Mouse (Mus musculus) hindbrain, embryonic 12.5 days (tissue): Measurements from ENCODE around the gene 4930407I10Rik. TPM values are rescaled to one million over a fixed set of nuclear protein-coding genes. Genes with fewer than 3 reads are reported as not detected.

ENCODE experiments used
- polyA plus RNA-seq: library from polyadenylated mRNA; unstranded; fragments of >200 nt; fragmentation: Nextera tagmentation; extraction: Ambion mirVana; gene quantifications from 2 replicates; pipeline ENCODE4 v1.2.1, GENCODE M21; 2016

Gene 4930407I10Rik
- polyA plus RNA-seq, 1 experiment from 2014 or later, result not detected

Other genes with a start within 250 kb of the 4930407I10Rik start
- 20.4 and 21.2 TPM in 2 replicates for gene Tob2, start 200.4 kb upstream of the 4930407I10Rik start, polyA plus RNA-seq
- gene Phf5a, start 187.2 kb upstream of the 4930407I10Rik start, polyA plus RNA-seq, result 102 and 115 TPM in 2 replicates
- 193 TPM in 2 replicates for gene Aco2, start 186.8 kb upstream of the 4930407I10Rik start, polyA plus RNA-seq
- gene Polr3h, start 132.9 kb upstream of the 4930407I10Rik start, polyA plus RNA-seq, result 58.0 and 58.4 TPM in 2 replicates
- gene Csdc2, start 122.4 kb upstream of the 4930407I10Rik start, polyA plus RNA-seq, result 48.0 and 57.1 TPM in 2 replicates
- 30.7 and 32.3 TPM in 2 replicates for gene Pmm1, start 98.2 kb upstream of the 4930407I10Rik start, polyA plus RNA-seq
- not detected in 2 replicates for gene 1700029P11Rik, start 78.6 kb upstream of the 4930407I10Rik start, polyA plus RNA-seq
- 58.4 and 62.3 TPM in 2 replicates for gene Xrcc6, start 71.3 kb upstream of the 4930407I10Rik start, polyA plus RNA-seq
- gene Desi1, start 25.3 kb upstream of the 4930407I10Rik start, polyA plus RNA-seq, result 41.4 and 42.3 TPM in 2 replicates
- gene Snu13, start 11.6 kb upstream of the 4930407I10Rik start, polyA plus RNA-seq, result 169 and 192 TPM in 2 replicates
- 0.14 TPM in 1 of 2 replicates, not detected in the other for gene Mei1, start 10.8 kb downstream of the 4930407I10Rik start, polyA plus RNA-seq
- gene Ccdc134, start 68.8 kb downstream of the 4930407I10Rik start, polyA plus RNA-seq, result 17.0 and 17.1 TPM in 2 replicates
- 230 and 244 TPM in 2 replicates for gene Srebf2, start 88.0 kb downstream of the 4930407I10Rik start, polyA plus RNA-seq
- gene Shisa8, start 153.7 kb downstream of the 4930407I10Rik start, polyA plus RNA-seq, result 1.6 and 1.7 TPM in 2 replicates
- gene Tnfrsf13c, start 165.2 kb downstream of the 4930407I10Rik start, polyA plus RNA-seq, result 0.18 and 0.34 TPM in 2 replicates
- 51.1 and 51.4 TPM in 2 replicates for gene Cenpm, start 185.6 kb downstream of the 4930407I10Rik start, polyA plus RNA-seq
- 1.3 and 1.6 TPM in 2 replicates for gene 1500009C09Rik, start 193.2 kb downstream of the 4930407I10Rik start, polyA plus RNA-seq
- 234 and 254 TPM in 2 replicates for gene Sept3, start 215.7 kb downstream of the 4930407I10Rik start, polyA plus RNA-seq
- not detected in 2 replicates for gene Wbp2nl, start 239.8 kb downstream of the 4930407I10Rik start, polyA plus RNA-seq